ENCODE assay signal across 27 mouse cellular contexts in genomic region chr2:55535482-55535881, GRCm38 (mm10).
DNase-seq lines count a peak whose midpoint lies in the region; ATAC-seq lines count a peak whose summit lies in the region.
"Had no signal": no experiment of that assay in that cellular context is flagged by ENCODE, and none has a peak within 500 bp of the region (broad histone marks: within the 10 kb centered on the region; RNA-seq: fewer than 3 reads in every experiment).

No protein-coding gene starts in this region.

- H3K4me2 ChIP-seq in forebrain, embryonic 14.5 days (ENCODE audit: low read length) = no peak overlapping the region
- H3K4me2 ChIP-seq: embryonic facial prominence, embryonic 12.5 days; embryonic facial prominence, embryonic 15.5 days; forebrain, embryonic 15.5 days; heart, embryonic 13.5 days; hindbrain, embryonic 14.5 days had no signal

- H3K27ac ChIP-seq in forebrain, embryonic 14.5 days (ENCODE audit: low read depth, low read length) = no peak overlapping the region
- no peak overlapping the region for H3K27ac ChIP-seq in forebrain, embryonic 10.5 days
- H3K27ac ChIP-seq: embryonic facial prominence, embryonic 12.5 days; embryonic facial prominence, embryonic 15.5 days; forebrain, embryonic 15.5 days; heart, adult 2 months; heart, embryonic 10.5 days; heart, embryonic 13.5 days; hindbrain, embryonic 14.5 days; hindbrain, postnatal 0 days had no signal

- no peaks in the 10 kb centered on the region for H3K27me3 ChIP-seq in forebrain, embryonic 14.5 days (replicated peaks; ENCODE audit: control insufficient read depth, insufficient read depth, low read length)
- H3K27me3 ChIP-seq in forebrain, embryonic 10.5 days (ENCODE audit: poor library complexity, severe bottlenecking) = no peaks in the 10 kb centered on the region
- H3K27me3 ChIP-seq: embryonic facial prominence, embryonic 12.5 days; embryonic facial prominence, embryonic 15.5 days; forebrain, embryonic 15.5 days; heart, embryonic 13.5 days had no signal

- peak; percentile 7 for DNase-seq in forebrain, embryonic 14.5 days (ENCODE audit: low spot score)
- DNase-seq in forebrain, embryonic 10.5 days (ENCODE audit: extremely low spot score, low spot score) = no peak
- no peak for DNase-seq in frontal cortex, postnatal 25 days (ENCODE audit: low spot score in 2 of 2)
- DNase-seq in brain, adult 2 months (ENCODE audit: low read depth, low spot score) = peak; percentile 53
- no peak for DNase-seq in lung, postnatal 25 days (ENCODE audit: low spot score)
- DNase-seq: adrenal gland, adult 8-10 months; adrenal gland, postnatal 25 days; cerebellum, adult 11 months; cerebellum, adult 2 months; cerebellum, adult 9-11 months; cerebellum, postnatal 25 days; gastrocnemius, postnatal 10 days; gastrocnemius, postnatal 36 days; heart, adult 2 months; heart, postnatal 14 days; heart, postnatal 4 days had no signal

- H3K9ac ChIP-seq in forebrain, embryonic 14.5 days (ENCODE audit: low read length) = no peak overlapping the region
- H3K9ac ChIP-seq: embryonic facial prominence, embryonic 12.5 days; embryonic facial prominence, embryonic 15.5 days; forebrain, embryonic 15.5 days; heart, embryonic 13.5 days; hindbrain, embryonic 14.5 days had no signal

- WGBS in forebrain, embryonic 14.5 days = 75% methylated on average over 1 of the region's 1 CpGs
- 96% methylated on average over 1 of the region's 1 CpGs for WGBS in forebrain, embryonic 10.5 days

- H3K4me1 ChIP-seq in forebrain, embryonic 14.5 days (ENCODE audit: control insufficient read depth, insufficient read depth, low read length) = no peaks in the 10 kb centered on the region
- H3K4me1 ChIP-seq in forebrain, embryonic 10.5 days = no peaks in the 10 kb centered on the region
- H3K4me1 ChIP-seq: embryonic facial prominence, embryonic 12.5 days; embryonic facial prominence, embryonic 15.5 days; forebrain, embryonic 15.5 days; heart, embryonic 10.5 days; heart, embryonic 13.5 days had no signal

- no peak overlapping the region for H3K4me3 ChIP-seq in forebrain, embryonic 14.5 days (ENCODE audit: low read depth, low read length)
- no peak overlapping the region for H3K4me3 ChIP-seq in forebrain, embryonic 10.5 days
- H3K4me3 ChIP-seq: embryonic facial prominence, embryonic 12.5 days; embryonic facial prominence, embryonic 15.5 days; forebrain, embryonic 15.5 days; heart, adult 2 months; heart, embryonic 10.5 days; heart, embryonic 13.5 days had no signal

- H3K9me3 ChIP-seq in forebrain, embryonic 14.5 days (replicated peaks; ENCODE audit: control insufficient read depth, low read length) = no peaks in the 10 kb centered on the region
- H3K9me3 ChIP-seq in forebrain, embryonic 10.5 days = no peaks in the 10 kb centered on the region
- H3K9me3 ChIP-seq: embryonic facial prominence, embryonic 12.5 days; embryonic facial prominence, embryonic 15.5 days; forebrain, embryonic 15.5 days; heart, embryonic 10.5 days; heart, embryonic 13.5 days had no signal

- ATAC-seq in forebrain, embryonic 14.5 days = no peak
- peak; percentile 43; the same call in 1 of the 2 replicates for ATAC-seq in frontal cortex, adult (ENCODE audit: low TSS enrichment)
- ATAC-seq: activated CD4-positive, CD25-positive, alpha-beta regulatory T cell, adult 4 months; forebrain, embryonic 15.5 days; hindbrain, postnatal 0 days; inflammation-experienced regulatory T-cells, adult 6 months; intestine, embryonic 16.5 days had no signal

- no peaks in the 10 kb centered on the region for H3K36me3 ChIP-seq in forebrain, embryonic 14.5 days (ENCODE audit: control insufficient read depth, insufficient read depth, low read length)
- H3K36me3 ChIP-seq in forebrain, embryonic 10.5 days (replicated peaks) = no peaks in the 10 kb centered on the region
- H3K36me3 ChIP-seq: embryonic facial prominence, embryonic 12.5 days; embryonic facial prominence, embryonic 15.5 days; forebrain, embryonic 15.5 days; heart, embryonic 10.5 days; heart, embryonic 13.5 days had no signal

Comparison
In these comparisons a context has a peak if more than half of its experiments do, and no peak if none do; other contexts are left out.
1. DNase-seq: peak in forebrain, embryonic 14.5 days (single experiment) and brain, adult 2 months (single experiment); none in forebrain, embryonic 10.5 days (single experiment), frontal cortex, postnatal 25 days (0 of 2) and lung, postnatal 25 days (single experiment).